Mouse (Mus musculus) frontal cortex, postnatal 14 days (tissue): ENCODE measurements around the gene Aox1.
"Not testable (repeated sequence)": the region's sequence is repeated elsewhere in the genome, so short reads cannot be mapped to it uniquely, and the experiment has no call there.

Source experiments
- DNase-seq, 2 experiments: peaks; one replicate each; pipeline ENCODE4 v3.0.0; 2022; ENCODE audit warnings: low spot score in 2 of 2

Gene Aox1

DNA sequence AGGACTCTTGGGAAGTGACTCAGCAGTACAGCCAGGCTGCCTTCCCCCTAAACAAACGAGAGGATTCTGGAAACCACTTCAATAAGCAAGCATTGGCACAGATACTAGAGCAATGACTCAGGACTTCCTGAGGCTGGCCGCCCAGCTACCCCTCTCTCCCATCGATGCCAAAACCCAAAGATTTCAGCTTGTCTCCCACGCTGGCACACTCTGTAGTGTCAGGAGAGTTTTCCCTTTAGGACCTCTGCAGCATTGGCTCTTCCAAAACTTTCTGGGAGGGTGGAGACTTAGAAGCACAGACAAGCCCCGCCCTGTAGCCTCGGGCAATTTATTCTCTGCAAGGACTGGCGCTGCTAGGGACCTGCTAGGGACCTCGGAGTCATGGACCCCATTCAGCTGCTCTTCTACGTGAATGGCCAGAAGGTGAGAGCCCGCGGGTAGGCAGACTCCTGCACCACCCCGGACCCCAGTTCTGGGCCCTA, at the start of gene Aox1:
Gene Aox1 (plus strand): TSS at position 296 of the 482 bp plus-strand sequence.
- peak in 1 of 2 experiments; percentile 24 for DNase-seq

DNA sequence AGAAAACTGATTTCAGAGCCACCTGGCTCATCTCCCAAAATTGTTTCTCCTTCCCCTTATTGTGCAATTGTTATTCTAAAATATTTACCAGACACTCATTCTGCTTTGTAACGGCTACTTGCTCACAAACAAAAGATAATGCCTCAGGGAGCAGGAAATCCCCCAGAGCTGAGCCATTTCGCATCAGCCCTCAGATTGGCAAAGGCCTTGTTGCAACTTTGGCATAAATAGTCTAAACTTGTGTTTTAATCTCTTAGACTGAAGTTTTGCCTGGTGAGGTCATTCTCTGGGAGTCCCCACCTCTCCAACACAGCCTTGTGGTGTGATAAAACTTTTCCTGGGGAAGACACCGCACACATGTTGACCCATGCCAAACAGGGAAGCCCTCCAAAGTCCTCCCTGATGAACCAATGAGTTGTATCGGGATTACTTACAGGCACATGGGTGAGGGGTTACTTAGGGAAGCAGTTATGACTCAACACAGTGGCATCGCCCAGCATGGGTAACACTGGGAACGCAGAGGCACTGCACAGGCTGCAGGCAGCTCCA, 40.6 kb upstream of the Aox1 start:
- DNase-seq = no peak

GRCm38 (mm10) chr1:57991277-57991676, 38.5 kb upstream of the Aox1 start:
- DNase-seq = no peak

DNA sequence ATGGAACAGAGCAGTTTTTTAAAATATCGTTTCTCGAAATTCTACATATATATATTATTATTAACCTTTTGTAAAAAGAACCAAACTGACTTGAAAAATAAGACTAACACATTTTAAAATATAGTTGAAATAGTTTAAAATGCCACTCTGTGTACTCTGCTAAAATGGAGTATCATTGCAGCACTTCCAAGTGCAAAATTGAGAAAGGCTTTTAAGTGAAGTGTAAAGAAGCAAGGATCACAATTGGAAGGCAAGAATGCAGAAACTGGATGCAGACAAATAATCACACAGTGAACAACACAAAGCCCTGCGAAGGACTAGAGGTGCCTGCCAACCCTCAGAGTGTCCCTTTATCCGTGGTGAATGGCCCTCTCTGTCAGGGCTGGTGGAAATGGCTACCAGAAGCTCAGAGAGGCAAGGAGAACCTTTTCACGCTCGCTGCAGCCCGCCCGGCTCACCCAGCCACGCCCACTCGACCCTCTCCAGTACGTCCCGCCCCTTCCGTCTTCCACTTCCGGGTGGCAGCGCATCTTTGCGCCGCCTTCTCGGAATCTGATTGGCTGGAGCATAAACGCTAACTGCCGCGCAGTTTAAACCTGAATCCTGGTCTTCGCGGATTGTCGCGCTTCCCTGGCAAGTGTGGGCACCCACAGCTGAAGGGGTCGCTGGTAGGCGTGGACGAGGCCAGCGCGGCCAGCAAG, 34.1 kb upstream of the Aox1 start, which contains the start of gene Sgo2a:
Gene Sgo2a (plus strand): TSS at position 540 of the 701 bp plus-strand sequence.
- DNase-seq = peak; percentile 78 to 83

DNA sequence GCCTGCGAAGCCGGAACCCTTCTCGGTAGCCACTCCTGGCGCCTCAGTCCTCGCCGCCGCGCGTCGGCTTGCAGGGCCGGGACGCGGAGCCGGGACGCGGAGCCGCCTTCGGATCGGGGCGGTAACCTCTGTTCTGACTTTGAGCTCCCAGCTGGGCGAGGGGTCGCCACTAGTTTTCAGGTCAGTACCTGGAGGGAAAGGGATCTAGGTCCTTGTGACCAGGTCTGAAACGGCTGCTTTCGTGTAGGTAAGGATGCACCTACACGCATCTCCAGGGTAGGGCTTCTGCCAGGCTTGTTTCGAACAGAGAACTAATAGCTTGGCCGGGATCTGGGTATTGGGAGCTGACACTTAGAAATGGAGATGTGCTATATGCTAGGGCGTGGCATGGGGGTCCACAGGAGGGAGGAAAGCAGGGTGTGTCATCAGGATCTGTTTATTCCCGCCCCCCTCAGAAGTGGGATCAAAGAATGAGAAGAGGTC, 33.6 kb upstream of the Aox1 start:
- no peak for DNase-seq

DNA sequence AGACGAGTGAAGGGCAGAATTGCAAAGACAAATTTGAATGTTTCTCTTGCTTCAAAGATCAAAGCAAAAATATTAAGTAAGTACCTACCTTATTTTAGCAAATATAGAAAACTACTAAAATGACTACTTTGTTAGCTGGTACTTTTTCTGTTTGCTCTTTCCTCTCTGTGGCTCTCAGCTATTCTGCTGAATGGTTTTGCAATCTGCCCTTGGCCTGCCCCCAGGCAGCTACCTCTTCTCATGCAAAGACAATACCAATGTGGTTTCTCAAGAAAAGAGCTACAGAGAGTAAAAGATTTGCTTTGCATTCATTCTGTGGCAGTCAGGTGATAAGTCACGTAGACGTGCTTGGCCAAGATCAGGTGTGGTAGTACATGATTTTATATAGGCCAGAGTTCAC, 31.6 kb upstream of the Aox1 start:
- DNase-seq = no peak

GRCm38 (mm10) chr1:58006388-58006787, 23.3 kb upstream of the Aox1 start:
- DNase-seq = not testable (repeated sequence)

- no peak for DNase-seq
Observed at GRCm38 (mm10) chr1:58018856-58019255, 10.9 kb upstream of the Aox1 start, which contains the start of gene Kctd18. Kctd18 (minus strand) TSS chr1:58018956.

GRCm38 (mm10) chr1:58027707-58028106, 2.0 kb upstream of the Aox1 start:
- no peak for DNase-seq

DNA sequence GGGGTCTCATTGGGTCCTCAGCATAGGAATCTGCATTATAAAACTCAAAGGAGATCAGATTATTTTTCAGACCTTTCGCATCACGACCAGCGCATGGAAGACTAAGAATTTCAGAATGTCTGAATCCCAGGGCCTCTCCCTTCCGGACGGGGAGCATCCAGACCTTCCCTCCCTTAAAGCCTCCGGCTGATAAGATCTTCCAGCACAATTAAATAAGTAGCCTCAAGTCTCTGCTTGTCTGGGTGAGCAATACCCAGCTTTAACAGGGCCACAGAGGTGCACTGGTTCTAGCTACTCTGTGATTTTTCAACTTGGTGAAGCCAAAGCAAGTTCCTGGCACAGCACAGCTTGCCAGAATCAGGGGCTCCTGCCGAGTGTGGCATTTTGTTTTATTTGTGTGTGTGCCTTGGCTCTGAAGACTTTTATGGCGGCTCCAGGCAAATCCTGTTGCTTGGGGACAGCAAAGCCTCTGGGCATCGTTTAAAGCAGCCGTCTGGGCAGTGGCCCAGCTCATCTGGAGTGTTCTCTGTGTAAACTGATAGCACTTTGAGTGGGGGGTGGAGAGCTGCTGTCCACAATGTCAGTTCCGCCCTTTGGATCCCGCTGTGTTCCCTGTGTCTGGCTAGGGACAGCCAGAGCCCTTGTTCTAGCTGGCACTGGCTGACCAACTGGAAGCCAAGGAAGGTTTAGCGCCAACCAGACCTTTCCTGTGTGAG, 583 bp downstream of the Aox1 start:
- peak in 1 of 2 experiments; percentile 44 for DNase-seq

- DNase-seq = peak in 1 of 2 experiments; percentile 53
Observed at GRCm38 (mm10) chr1:58031160-58031769, 1.5 kb downstream of the Aox1 start.

DNA sequence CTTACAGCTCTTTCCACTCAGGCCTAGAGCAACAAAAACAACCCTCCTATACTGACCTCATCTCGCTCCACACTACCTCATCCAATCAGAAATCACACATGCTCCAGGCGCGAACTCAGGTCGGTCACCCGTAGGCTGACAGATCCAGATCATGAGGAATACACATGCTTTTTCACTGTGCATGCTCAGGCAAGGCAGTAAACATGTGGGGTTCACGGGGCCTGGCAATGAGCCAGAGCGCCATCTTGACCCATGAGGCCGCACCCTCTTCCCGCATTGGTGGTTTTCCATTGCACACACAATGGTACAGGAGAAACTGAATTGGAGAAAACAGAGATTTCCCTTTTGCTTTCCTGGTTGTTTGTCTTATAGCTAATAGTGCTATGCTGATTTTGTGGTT, 7.6 kb downstream of the Aox1 start:
- not testable (repeated sequence) for DNase-seq

GRCm38 (mm10) chr1:58045076-58045475, 15.3 kb downstream of the Aox1 start:
- DNase-seq = no peak

DNA sequence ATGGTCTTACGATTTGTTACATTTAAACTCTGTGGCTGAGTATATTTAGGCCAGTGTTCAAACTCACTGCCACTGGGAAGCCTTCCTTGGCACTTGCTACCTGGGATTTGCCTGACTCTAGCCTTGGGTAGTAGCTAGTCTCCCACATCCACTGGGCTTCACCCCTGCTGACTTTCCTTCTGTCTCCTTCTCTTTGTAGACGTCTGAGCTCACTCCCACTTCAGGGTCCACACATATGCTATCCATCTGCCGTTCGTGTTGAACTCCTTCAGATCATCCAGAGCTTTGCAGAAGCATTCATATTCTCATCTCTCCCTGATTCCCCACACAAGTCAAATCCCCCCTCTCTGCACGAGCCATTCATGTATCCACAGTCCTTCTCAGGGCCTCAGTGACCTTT, 15.8 kb downstream of the Aox1 start:
- no peak for DNase-seq

- no peak for DNase-seq
Observed at GRCm38 (mm10) chr1:58046721-58047290, 17.1 kb downstream of the Aox1 start.

- DNase-seq = no peak
Observed at GRCm38 (mm10) chr1:58049126-58049525, 19.4 kb downstream of the Aox1 start.

GRCm38 (mm10) chr1:58055598-58055997, 25.9 kb downstream of the Aox1 start:
- no peak for DNase-seq

DNA sequence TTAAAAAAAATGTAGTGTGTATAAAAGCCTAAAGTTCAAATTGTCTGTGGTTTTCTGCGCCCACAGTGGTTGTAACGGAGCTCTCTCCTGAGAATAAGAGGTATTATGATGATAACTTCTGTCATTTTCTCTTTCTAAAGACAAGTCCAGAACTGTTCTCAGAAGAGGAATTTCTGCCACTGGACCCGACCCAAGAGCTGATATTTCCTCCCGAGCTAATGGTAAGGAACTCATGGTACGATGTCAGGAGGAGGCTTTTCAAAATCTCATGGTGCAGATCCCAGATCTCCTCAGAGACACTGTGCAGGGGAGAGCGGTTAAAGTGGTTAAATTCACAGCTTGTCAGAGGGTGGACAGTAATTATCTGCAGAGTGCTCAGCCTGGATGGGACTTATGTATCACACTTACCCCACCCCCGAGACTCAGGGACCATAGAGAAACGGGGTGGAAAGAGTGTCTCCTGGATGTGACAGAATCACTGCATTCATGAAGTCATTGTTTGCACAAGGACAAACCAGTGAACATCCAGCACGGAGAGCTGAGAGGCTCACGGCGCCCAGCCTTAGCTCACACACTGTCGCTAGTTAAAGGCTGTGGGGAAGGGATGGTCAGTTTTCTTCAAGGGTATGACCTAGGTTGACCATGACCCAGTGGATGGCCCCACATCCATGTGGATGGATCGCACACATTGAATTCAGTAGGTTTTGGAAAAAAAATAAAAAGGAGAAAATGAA, 26.5 kb downstream of the Aox1 start:
- DNase-seq = no peak

GRCm38 (mm10) chr1:58056939-58057338, 27.2 kb downstream of the Aox1 start:
- DNase-seq = no peak

GRCm38 (mm10) chr1:58058846-58059245, 29.1 kb downstream of the Aox1 start:
- no peak for DNase-seq

- no peak for DNase-seq
Observed at GRCm38 (mm10) chr1:58062131-58062530, 32.4 kb downstream of the Aox1 start.
